Mouse (Mus musculus) kidney, embryonic 15.5 days (tissue): ENCODE measurements around the gene Syn3. TPM values are rescaled to one million over a fixed set of nuclear protein-coding genes. Genes with fewer than 3 reads are reported as not detected.

ENCODE experiments used
- ATAC-seq: fragments of 200-750 bp; cut with Nextera tagmentation; replicated peaks from 2 replicates; pipeline ENCODE4 v1.8.0; 2017; ENCODE audit warnings: moderate TSS enrichment; ENCODE audit not compliant: low FRiP score
- H3K27ac ChIP-seq: fragments of 300-500 bp; sonication (generic); 2 replicates; pipeline ENCODE4 v1.5.1; 2015; ENCODE audit warnings: mild to moderate bottlenecking, inconsistent platforms
- H3K27me3 ChIP-seq: fragments of 300-500 bp; sonication (generic); 2 replicates; pipeline ENCODE4 v1.6.1; 2015; ENCODE audit warnings: inconsistent platforms
- H3K36me3 ChIP-seq: fragments of 300-500 bp; sonication (generic); 2 replicates; pipeline ENCODE4 v1.6.1; 2015; ENCODE audit warnings: inconsistent platforms
- H3K4me1 ChIP-seq: fragments of 300-500 bp; sonication (generic); 2 replicates; pipeline ENCODE4 v1.6.1; 2015; ENCODE audit warnings: inconsistent platforms
- H3K4me2 ChIP-seq: fragments of 300-500 bp; sonication (generic); 2 replicates; pipeline ENCODE4 v1.6.1; 2015; ENCODE audit warnings: moderate library complexity, mild to moderate bottlenecking, inconsistent platforms
- H3K4me3 ChIP-seq: fragments of 300-500 bp; sonication (generic); replicated peaks from 2 replicates; pipeline ENCODE4 v1.5.1; 2015; ENCODE audit warnings: mild to moderate bottlenecking, inconsistent platforms
- H3K9ac ChIP-seq: fragments of 300-500 bp; sonication (generic); 2 replicates; pipeline ENCODE4 v1.6.1; 2015; ENCODE audit warnings: mild to moderate bottlenecking, inconsistent platforms
- H3K9me3 ChIP-seq: fragments of 300-500 bp; sonication (generic); replicated peaks from 2 replicates; pipeline ENCODE4 v1.6.1; 2016; ENCODE audit warnings: inconsistent platforms
- WGBS: fragments of 180-500 bp; shearing (Covaris S2); methylation state at CpG from one replicate; pipeline ENCODE4 v1.1.7; 2015; ENCODE audit warnings: mixed read lengths; 5-methylcytosine and 5-hydroxymethylcytosine counted together
- polyA plus RNA-seq: library from polyadenylated mRNA; unstranded; fragments of >200 nt; fragmentation: Nextera tagmentation; extraction: Ambion mirVana; gene quantifications from 2 replicates; pipeline ENCODE4 v1.2.1, GENCODE M21; 2015

Gene Syn3
- polyA plus RNA-seq, 1 experiment from 2014 or later, result 8.1 TPM

DNA sequence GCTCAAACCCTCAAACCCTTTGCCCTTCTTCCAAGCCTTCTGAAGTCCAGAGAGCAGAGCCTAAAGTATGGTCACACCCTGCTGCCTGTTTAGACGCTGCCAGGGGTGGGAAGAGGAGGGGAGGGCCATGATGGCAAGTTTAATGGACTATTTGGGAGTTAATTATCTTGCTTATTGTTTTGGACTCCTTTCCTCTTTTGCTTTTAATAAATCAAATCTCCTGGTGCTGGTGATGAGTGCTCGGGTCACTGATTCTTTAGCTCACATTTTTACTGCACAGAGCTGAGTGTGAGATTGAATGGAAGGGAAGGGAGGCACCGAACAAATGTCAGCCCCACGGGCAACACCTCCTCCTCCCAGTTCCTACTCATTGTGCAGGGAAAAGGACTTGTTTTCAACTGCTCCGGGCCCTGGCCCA is 384.3 kb downstream of the Syn3 start:
- Histone ChIP-seq H3K4me3 (no peak overlapping the region), H3K27me3 (no peaks in the 10 kb centered on the region), H3K4me2 (no peak overlapping the region), H3K36me3 (no peaks in the 10 kb centered on the region), H3K9me3 (no peaks in the 10 kb centered on the region), H3K4me1 (peaks cover 13% of the 10 kb centered on the region; the same call in 1 of the 2 replicates), H3K27ac (no peak overlapping the region), H3K9ac (no peak overlapping the region)
- 11% methylated on average over 5 of the region's 5 CpGs for WGBS
- peak; percentile 90 for ATAC-seq

DNA sequence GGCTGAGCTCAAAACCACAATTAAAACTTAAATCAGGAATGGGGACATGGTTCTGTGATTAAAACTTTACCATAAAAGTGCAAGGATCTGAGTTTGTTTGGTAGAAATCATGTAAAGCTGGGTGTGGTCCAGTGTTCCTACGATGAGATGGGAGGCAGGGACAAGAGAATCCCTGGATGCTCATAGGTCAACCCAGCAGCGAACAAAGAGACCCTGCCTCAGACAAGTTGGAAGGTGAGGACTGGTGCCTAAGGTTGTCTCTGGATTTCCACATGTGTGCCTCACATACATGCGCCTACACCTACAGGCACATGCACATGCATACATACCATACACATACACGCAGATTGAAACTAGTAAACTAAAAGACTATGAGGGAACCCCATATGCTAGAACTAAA is 389.9 kb downstream of the Syn3 start:
- no peaks in the 10 kb centered on the region for H3K9me3 ChIP-seq
- H3K27me3 ChIP-seq, result no peaks in the 10 kb centered on the region
- WGBS, result 94% methylated on average over 4 of the region's 4 CpGs

DNA sequence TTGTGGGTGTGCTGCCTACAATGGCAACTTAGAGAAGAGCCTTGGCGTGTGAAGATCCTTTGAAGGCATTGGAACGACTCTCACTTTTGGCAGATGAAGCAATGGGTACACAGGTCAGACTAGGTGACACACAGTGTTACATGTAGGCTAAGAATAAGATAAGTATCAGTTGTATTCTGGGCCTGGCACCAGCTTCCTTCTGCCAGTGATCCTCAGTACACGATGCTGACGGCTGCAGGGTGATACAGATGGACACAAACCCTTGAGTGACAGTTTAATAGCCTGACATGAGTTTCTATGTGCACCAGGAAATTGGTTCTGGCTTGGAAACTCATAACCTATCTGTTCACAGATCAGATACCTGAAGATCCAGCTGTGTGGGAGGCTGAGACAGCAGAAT is 391.0 kb downstream of the Syn3 start:
- Histone ChIP-seq H3K4me2 (no peak overlapping the region), H3K9me3 (no peaks in the 10 kb centered on the region), H3K27ac (no peak overlapping the region), H3K36me3 (no peaks in the 10 kb centered on the region), H3K4me1 (peaks cover 10% of the 10 kb centered on the region; the same call in 1 of the 2 replicates), H3K27me3 (no peaks in the 10 kb centered on the region), H3K9ac (no peak overlapping the region), H3K4me3 (no peak overlapping the region)
- ATAC-seq, result no peak
- 62% methylated on average over 4 of the region's 4 CpGs for WGBS

More for the DNA sequence above, 389.9 kb downstream of the Syn3 start:
- no peak overlapping the region for H3K4me3 ChIP-seq
- no peaks in the 10 kb centered on the region for H3K36me3 ChIP-seq
- ATAC-seq, result no peak
- peaks cover 8% of the 10 kb centered on the region; the same call in 1 of the 2 replicates for H3K4me1 ChIP-seq
- no peak overlapping the region for H3K9ac ChIP-seq
- no peak overlapping the region for H3K27ac ChIP-seq
- H3K4me2 ChIP-seq, result no peak overlapping the region

DNA sequence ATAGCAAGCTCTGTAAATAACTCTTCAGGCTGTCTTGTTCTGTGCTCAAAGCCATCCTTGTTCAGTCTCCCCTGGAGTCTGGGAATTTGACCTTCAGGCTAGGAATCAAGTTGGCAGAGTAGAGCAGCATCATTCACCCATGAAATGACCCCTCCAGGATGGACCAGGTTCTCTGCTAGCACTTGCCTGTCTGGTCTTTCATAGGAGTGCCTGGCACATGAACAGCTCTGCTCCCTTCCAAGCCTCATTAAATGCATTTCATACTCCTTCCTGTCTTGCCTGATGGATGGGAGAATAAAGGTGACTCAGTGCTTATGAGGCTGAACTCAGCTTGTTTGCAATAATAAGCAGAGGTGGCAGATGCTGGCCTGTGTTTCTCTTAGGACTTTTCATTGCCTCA is 394.7 kb downstream of the Syn3 start:
- ATAC-seq, result peak; percentile 92
- no peak overlapping the region for H3K4me3 ChIP-seq
- H3K9ac ChIP-seq, result no peak overlapping the region
- 0 out of 2 replicates have a peak overlapping the region, but pooled peaks have one; percentile 27 for H3K27ac ChIP-seq
- H3K27me3 ChIP-seq, result no peaks in the 10 kb centered on the region
- 0 out of 2 replicates have a peak, but pooled peaks cover 5% of the 10 kb centered on the region for H3K36me3 ChIP-seq
- H3K4me1 ChIP-seq, result peaks cover 6% of the 10 kb centered on the region; the same call in 1 of the 2 replicates
- H3K9me3 ChIP-seq, result no peaks in the 10 kb centered on the region
- H3K4me2 ChIP-seq, result no peak overlapping the region

DNA sequence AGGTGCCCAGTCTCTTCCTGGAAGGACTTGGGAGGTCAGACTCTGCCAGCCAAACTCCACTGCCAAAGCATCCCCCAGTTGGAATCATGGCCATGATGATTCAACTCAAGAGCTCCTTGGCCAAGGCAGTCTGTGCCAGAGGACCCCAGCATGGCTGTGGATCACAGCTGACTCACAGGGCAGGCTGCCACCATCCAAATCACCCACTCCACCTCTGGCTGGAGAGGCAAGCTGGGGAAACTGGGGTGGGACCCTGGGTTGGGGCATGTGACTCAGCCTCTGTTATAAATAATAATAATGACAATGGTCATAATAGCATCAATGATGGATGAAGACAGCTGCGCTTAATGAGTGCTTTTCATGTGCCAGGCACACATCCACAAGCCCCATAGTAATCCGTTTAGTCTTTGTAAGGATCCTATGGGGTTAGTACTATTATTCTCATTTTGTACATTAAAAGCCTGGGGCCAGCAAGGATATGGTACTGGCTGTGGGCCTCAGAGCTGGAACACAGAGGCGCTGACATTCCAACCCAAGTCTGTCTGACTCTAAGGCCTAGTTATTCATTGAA is 398.3 kb downstream of the Syn3 start:
- Histone ChIP-seq H3K9me3 (no peaks in the 10 kb centered on the region), H3K36me3 (0 out of 2 replicates have a peak, but pooled peaks cover 5% of the 10 kb centered on the region), H3K9ac (no peak overlapping the region), H3K4me3 (no peak overlapping the region), H3K4me2 (no peak overlapping the region), H3K27ac (no peak overlapping the region), H3K4me1 (peaks cover 6% of the 10 kb centered on the region; the same call in 1 of the 2 replicates), H3K27me3 (no peaks in the 10 kb centered on the region)
- ATAC-seq, result no peak
- 77% methylated on average over 3 of the region's 3 CpGs for WGBS

DNA sequence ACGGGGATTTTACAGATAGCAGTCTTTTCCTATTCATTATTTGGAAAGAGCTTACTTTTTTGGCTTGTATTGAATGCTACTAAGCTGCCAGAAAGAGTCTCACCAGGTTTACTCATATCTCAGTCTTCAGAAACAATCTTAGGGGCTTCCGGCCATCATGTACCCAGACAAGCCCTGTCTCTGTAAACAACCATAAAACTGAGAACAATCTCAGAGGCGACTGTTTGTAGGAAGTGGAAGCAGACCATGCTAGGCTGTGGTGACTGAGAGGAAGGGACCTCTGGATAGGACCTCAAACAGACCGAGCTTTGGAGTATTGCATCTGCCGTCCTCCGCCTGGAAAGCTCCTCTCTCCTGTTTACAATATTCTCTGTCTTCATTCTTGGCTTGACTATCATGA is 400.3 kb downstream of the Syn3 start:
- H3K9ac ChIP-seq, result no peak overlapping the region
- H3K27ac ChIP-seq, result no peak overlapping the region
- no peak for ATAC-seq
- no peak overlapping the region for H3K4me2 ChIP-seq
- H3K9me3 ChIP-seq, result no peaks in the 10 kb centered on the region
- H3K4me1 ChIP-seq, result no peaks in the 10 kb centered on the region
- H3K27me3 ChIP-seq, result no peaks in the 10 kb centered on the region
- H3K36me3 ChIP-seq, result 0 out of 2 replicates have a peak, but pooled peaks cover 5% of the 10 kb centered on the region
- no peak overlapping the region for H3K4me3 ChIP-seq
- 85% methylated on average over 6 of the region's 6 CpGs for WGBS

DNA sequence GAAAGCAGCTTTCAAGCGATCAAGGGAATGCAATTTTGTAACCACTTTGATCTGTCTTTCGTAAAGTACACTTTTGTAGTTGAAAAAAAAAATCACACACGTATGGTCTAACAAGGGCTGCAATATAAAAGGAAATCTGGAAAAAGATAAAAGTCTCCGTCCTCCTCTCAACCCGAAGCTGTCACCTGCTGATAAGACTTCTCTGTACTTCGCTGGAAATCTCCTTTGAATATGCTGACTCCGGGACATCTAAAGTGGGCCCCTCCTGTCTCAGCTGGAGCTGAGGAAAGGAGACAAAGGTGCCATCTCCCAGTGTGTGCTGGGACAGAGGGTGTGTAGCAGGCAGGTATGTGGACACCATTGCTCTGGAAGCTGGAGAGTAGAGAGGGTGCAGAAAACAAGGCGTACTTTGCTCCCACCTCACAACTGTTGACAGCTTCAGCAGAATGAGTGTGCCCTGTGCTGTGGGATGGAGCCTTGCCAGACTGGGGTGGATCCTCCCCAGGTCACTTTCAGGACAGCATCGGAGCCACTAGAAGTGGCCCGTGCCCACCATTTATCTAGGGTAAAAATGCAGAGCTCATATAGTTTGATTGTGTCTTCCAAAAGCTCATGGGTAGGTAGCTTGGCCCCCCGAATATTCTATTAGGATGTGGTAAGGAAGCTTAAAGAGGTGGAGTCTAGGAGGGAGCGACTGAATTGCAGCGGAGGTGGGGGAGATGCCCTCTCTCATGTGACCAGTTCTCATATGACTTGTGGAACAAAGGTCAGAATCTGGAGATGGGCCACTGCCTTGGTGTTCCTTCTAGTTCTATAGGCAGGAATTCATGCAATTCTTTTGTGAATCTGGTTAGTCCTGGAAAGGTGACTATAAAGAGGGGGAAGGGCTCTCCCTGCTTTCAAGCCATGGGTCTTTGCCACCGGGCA is 405.3 kb downstream of the Syn3 start:
- Histone ChIP-seq H3K27me3 (no peaks in the 10 kb centered on the region), H3K27ac (no peak overlapping the region), H3K4me1 (no peaks in the 10 kb centered on the region), H3K36me3 (no peaks in the 10 kb centered on the region), H3K9me3 (no peaks in the 10 kb centered on the region), H3K4me2 (no peak overlapping the region), H3K9ac (no peak overlapping the region), H3K4me3 (no peak overlapping the region)
- ATAC-seq, result no peak
- 66% methylated on average over 14 of the region's 14 CpGs for WGBS

DNA sequence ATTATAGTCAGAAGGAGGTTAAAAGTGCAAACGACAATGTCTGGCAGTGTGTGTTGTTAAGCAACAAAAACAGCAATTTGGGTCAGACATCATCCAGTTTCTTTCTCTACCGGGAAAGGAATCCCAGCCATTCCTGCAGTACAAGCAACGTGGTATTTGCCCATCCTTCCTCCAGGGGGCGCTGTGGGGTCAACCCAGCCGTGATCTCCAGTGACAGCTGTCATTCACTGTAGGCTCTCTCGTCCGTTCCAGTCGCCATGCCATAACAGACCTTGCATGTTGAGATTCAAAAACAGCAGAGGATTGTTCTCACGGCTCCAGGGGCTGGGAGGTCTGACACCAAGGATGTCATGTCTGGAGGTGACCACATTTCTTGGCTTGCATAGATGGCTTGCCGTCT is 406.8 kb downstream of the Syn3 start:
- no peaks in the 10 kb centered on the region for H3K36me3 ChIP-seq
- no peak overlapping the region for H3K9ac ChIP-seq
- H3K4me3 ChIP-seq, result no peak overlapping the region
- 55% methylated on average over 10 of the region's 10 CpGs for WGBS
- no peaks in the 10 kb centered on the region for H3K9me3 ChIP-seq
- no peak overlapping the region for H3K27ac ChIP-seq
- no peaks in the 10 kb centered on the region for H3K4me1 ChIP-seq
- no peaks in the 10 kb centered on the region for H3K27me3 ChIP-seq
- no peak for ATAC-seq
- no peak overlapping the region for H3K4me2 ChIP-seq

DNA sequence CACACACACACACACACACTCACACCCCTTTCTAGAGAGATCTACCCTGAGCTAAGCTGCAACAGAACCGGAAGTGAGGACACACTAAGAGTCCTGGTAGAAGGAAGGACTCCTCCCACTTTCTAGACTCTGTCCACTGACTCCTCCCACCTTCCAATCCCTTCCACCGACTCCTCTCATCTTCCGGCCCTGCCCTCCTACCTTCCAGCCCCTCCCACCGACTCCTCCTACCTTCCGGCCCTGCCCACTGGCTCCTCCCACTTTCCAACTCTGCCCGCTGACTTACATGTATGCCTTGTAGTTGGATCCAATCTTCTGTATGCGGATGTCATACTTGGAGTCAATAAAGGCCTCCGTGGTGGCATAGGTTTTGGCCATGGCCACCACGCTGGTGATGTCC is 418.8 kb downstream of the Syn3 start:
- Histone ChIP-seq H3K4me2 (no peak overlapping the region), H3K4me3 (no peak overlapping the region), H3K27me3 (no peaks in the 10 kb centered on the region), H3K9ac (no peak overlapping the region), H3K9me3 (no peaks in the 10 kb centered on the region), H3K36me3 (no peaks in the 10 kb centered on the region), H3K27ac (no peak overlapping the region), H3K4me1 (no peaks in the 10 kb centered on the region)
- 86% methylated on average over 9 of the region's 9 CpGs for WGBS
- 0 out of 2 replicates have a peak, but pooled peaks have one; percentile 15 for ATAC-seq

DNA sequence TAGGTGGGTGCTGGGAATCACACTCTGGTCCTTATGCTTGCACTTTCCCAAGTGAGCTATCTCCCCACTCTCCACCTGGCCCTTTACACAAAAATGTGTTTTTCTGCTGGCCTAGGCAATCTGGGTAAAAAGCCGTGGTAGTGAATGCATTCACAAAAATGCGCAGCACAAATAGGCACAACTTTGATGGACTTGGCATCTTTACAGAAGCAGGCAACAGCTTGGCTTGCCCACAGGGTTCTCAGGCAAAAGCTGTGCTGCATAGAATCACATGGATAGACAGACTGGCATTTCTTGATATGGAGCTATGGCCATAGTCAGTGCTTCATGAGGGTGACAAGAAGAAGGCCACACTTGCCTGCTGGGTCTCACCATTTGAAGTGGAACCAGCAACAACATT is 419.9 kb downstream of the Syn3 start:
- no peaks in the 10 kb centered on the region for H3K36me3 ChIP-seq
- H3K27ac ChIP-seq, result no peak overlapping the region
- ATAC-seq, result no peak
- no peak overlapping the region for H3K9ac ChIP-seq
- WGBS, result 93% methylated on average over 2 of the region's 2 CpGs
- no peaks in the 10 kb centered on the region for H3K4me1 ChIP-seq
- H3K9me3 ChIP-seq, result no peaks in the 10 kb centered on the region
- H3K4me2 ChIP-seq, result no peak overlapping the region
- H3K27me3 ChIP-seq, result no peaks in the 10 kb centered on the region
- H3K4me3 ChIP-seq, result no peak overlapping the region

DNA sequence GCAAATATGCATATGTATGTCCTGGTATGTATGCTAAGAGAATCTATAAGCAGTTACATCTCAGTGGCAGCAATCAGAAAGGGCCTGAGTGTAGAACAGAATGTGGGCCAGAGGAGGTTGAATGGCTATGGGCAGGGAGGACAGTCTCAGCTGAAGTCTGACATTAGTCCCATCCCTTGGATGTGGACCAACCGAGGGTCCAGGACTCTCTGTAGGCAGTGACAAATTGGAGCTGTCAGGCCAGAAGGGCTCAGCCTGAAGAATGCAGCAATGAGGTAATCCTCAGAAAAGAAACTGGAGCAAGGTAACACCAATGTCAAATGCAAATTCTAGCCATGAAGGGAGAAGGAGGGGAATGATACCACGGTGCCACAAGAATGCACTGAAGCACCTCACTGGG is 421.4 kb downstream of the Syn3 start:
- 73% methylated on average over 2 of the region's 2 CpGs for WGBS
- Histone ChIP-seq H3K36me3 (no peaks in the 10 kb centered on the region), H3K4me1 (no peaks in the 10 kb centered on the region), H3K9me3 (no peaks in the 10 kb centered on the region), H3K27me3 (no peaks in the 10 kb centered on the region), H3K9ac (no peak overlapping the region), H3K4me2 (no peak overlapping the region), H3K4me3 (no peak overlapping the region), H3K27ac (no peak overlapping the region)
- no peak for ATAC-seq

DNA sequence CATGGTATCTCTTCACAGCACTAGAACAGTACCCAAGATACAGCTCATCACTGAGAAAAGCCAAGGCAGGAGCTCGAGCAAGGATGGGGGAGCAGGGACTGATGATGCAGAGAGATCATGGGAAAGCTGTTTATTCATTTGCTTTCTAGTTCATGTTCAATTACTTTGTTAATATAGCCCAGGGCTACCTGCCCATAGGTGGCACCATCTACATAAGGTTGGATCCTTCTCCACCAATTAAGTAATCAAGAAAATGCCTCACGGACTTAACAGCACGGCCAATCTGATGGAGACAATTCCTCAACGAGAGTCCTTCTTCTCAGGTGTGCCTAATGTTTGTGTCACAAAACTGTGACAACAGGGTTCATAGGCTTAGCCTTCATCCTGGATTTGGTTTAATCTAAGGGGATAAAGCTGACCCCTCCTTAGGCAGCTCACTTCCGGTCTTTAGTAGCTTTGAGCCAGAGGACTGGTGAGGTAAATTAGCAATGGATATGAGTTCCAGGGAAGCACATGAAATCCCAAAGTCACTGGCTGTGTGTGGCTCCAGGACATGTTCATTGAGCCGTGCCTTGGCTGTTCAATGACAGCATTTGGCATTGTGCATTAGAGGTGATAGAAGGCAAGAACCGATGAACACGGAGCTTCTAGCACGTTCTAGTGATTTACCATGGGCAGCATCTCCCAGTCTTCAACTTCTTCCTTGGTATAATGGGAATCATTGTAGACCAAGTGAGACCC is 423.6 kb downstream of the Syn3 start:
- Histone ChIP-seq H3K4me3 (no peak overlapping the region), H3K36me3 (no peaks in the 10 kb centered on the region), H3K4me2 (no peak overlapping the region), H3K4me1 (no peaks in the 10 kb centered on the region), H3K9me3 (no peaks in the 10 kb centered on the region), H3K27ac (no peak overlapping the region), H3K9ac (no peak overlapping the region), H3K27me3 (no peaks in the 10 kb centered on the region)
- no peak for ATAC-seq
- WGBS, result 80% methylated on average over 9 of the region's 9 CpGs
